Mouse (Mus musculus): ENCODE results near the gene Tmem211. TPM values are rescaled to one million over a fixed set of nuclear protein-coding genes. Genes with fewer than 3 reads are reported as not detected.

The Tmem211 gene
- polyA plus RNA-seq, 1 experiment from 2014 or later: not detected

- ATAC-seq (ENCODE audit: low FRiP score): no peak
- H3K4me1 ChIP-seq: peaks cover 23% of the 10 kb centered on the region
- no peak overlapping the region for H3K4me3 ChIP-seq (replicated peaks)
- H3K27ac ChIP-seq (replicated peaks): 0 out of 2 replicates have a peak overlapping the region, but pooled peaks have one; percentile 23
- no peaks in the 10 kb centered on the region for H3K9me3 ChIP-seq (replicated peaks)
- H3K4me2 ChIP-seq: no peak overlapping the region
- H3K9ac ChIP-seq (replicated peaks): no peak overlapping the region
- WGBS: 43% methylated on average over 8 of the region's 8 CpGs
- no peaks in the 10 kb centered on the region for H3K36me3 ChIP-seq
- H3K27me3 ChIP-seq (replicated peaks): no peaks in the 10 kb centered on the region
Measured at GRCm38 (mm10) chr5:113199126-113199771, 27.5 kb upstream of the Tmem211 start.

GRCm38 (mm10) chr5:113199772-113200134, 27.0 kb upstream of the Tmem211 start:
- no peak overlapping the region for H3K4me3 ChIP-seq (replicated peaks)
- H3K4me2 ChIP-seq: no peak overlapping the region
- 0 out of 2 replicates have a peak overlapping the region, but pooled peaks have one; percentile 23 for H3K27ac ChIP-seq (replicated peaks)
- H3K4me1 ChIP-seq: peaks cover 23% of the 10 kb centered on the region
- no peaks in the 10 kb centered on the region for H3K36me3 ChIP-seq
- no peaks in the 10 kb centered on the region for H3K9me3 ChIP-seq (replicated peaks)
- no peak overlapping the region for H3K9ac ChIP-seq (replicated peaks)
- no peak for ATAC-seq (ENCODE audit: low FRiP score)
- no peaks in the 10 kb centered on the region for H3K27me3 ChIP-seq (replicated peaks)
- 86% methylated on average over 10 of the region's 10 CpGs for WGBS

- Histone ChIP-seq H3K4me2 (no peak overlapping the region), H3K4me1 (peaks cover 22% of the 10 kb centered on the region), H3K4me3 (replicated peaks) (no peak overlapping the region), H3K9ac (replicated peaks) (no peak overlapping the region), H3K27me3 (replicated peaks) (no peaks in the 10 kb centered on the region), H3K36me3 (no peaks in the 10 kb centered on the region), H3K9me3 (replicated peaks) (no peaks in the 10 kb centered on the region), H3K27ac (replicated peaks) (no peak overlapping the region)
- 90% methylated on average over 9 of the region's 9 CpGs for WGBS
- ATAC-seq (ENCODE audit: low FRiP score): no peak
Measured at GRCm38 (mm10) chr5:113204193-113204592, 22.5 kb upstream of the Tmem211 start.

GRCm38 (mm10) chr5:113206670-113207352, 19.9 kb upstream of the Tmem211 start:
- Histone ChIP-seq H3K4me1 (peaks cover 30% of the 10 kb centered on the region), H3K27ac (replicated peaks) (0 out of 2 replicates have a peak overlapping the region, but pooled peaks have one; percentile 1), H3K9ac (replicated peaks) (no peak overlapping the region), H3K4me2 (no peak overlapping the region), H3K9me3 (replicated peaks) (no peaks in the 10 kb centered on the region), H3K27me3 (replicated peaks) (no peaks in the 10 kb centered on the region), H3K36me3 (no peaks in the 10 kb centered on the region), H3K4me3 (replicated peaks) (no peak overlapping the region)
- 68% methylated on average over 9 of the region's 9 CpGs for WGBS
- ATAC-seq (ENCODE audit: low FRiP score): no peak

- Histone ChIP-seq H3K4me3 (replicated peaks) (no peak overlapping the region), H3K27me3 (replicated peaks) (no peaks in the 10 kb centered on the region), H3K9me3 (replicated peaks) (no peaks in the 10 kb centered on the region), H3K36me3 (no peaks in the 10 kb centered on the region), H3K4me2 (no peak overlapping the region), H3K9ac (replicated peaks) (no peak overlapping the region), H3K4me1 (peaks cover 30% of the 10 kb centered on the region), H3K27ac (replicated peaks) (peak overlapping the region; percentile 74)
- 62% methylated on average over 4 of the region's 4 CpGs for WGBS
- ATAC-seq (ENCODE audit: low FRiP score): no peak
Measured at GRCm38 (mm10) chr5:113208048-113208447, 18.7 kb upstream of the Tmem211 start.

GRCm38 (mm10) chr5:113208622-113209400, 17.9 kb upstream of the Tmem211 start:
- Histone ChIP-seq H3K4me3 (replicated peaks) (no peak overlapping the region), H3K27ac (replicated peaks) (peak overlapping the region; percentile 74), H3K4me1 (peaks cover 30% of the 10 kb centered on the region), H3K9ac (replicated peaks) (no peak overlapping the region), H3K36me3 (no peaks in the 10 kb centered on the region), H3K9me3 (replicated peaks) (no peaks in the 10 kb centered on the region), H3K27me3 (replicated peaks) (no peaks in the 10 kb centered on the region), H3K4me2 (no peak overlapping the region)
- WGBS: 30% methylated on average over 11 of the region's 11 CpGs
- ATAC-seq (ENCODE audit: low FRiP score): peak; percentile 59

- Histone ChIP-seq H3K27ac (replicated peaks) (peak overlapping the region; percentile 74), H3K9ac (replicated peaks) (no peak overlapping the region), H3K36me3 (no peaks in the 10 kb centered on the region), H3K4me2 (no peak overlapping the region), H3K4me1 (peaks cover 30% of the 10 kb centered on the region), H3K27me3 (replicated peaks) (no peaks in the 10 kb centered on the region), H3K4me3 (replicated peaks) (no peak overlapping the region), H3K9me3 (replicated peaks) (no peaks in the 10 kb centered on the region)
- no peak for ATAC-seq (ENCODE audit: low FRiP score)
- WGBS: 44% methylated on average over 11 of the region's 11 CpGs
Measured at GRCm38 (mm10) chr5:113209401-113209750, 17.3 kb upstream of the Tmem211 start.

- Histone ChIP-seq H3K4me2 (no peak overlapping the region), H3K9ac (replicated peaks) (no peak overlapping the region), H3K4me3 (replicated peaks) (no peak overlapping the region), H3K27ac (replicated peaks) (peak overlapping the region; percentile 74), H3K36me3 (no peaks in the 10 kb centered on the region), H3K9me3 (replicated peaks) (no peaks in the 10 kb centered on the region), H3K4me1 (peaks cover 30% of the 10 kb centered on the region), H3K27me3 (replicated peaks) (no peaks in the 10 kb centered on the region)
- 83% methylated on average over 13 of the region's 13 CpGs for WGBS
- no peak for ATAC-seq (ENCODE audit: low FRiP score)
Measured at GRCm38 (mm10) chr5:113209898-113210297, 16.8 kb upstream of the Tmem211 start.

GRCm38 (mm10) chr5:113210314-113210713, 16.4 kb upstream of the Tmem211 start:
- WGBS: 87% methylated on average over 6 of the region's 6 CpGs
- Histone ChIP-seq H3K9ac (replicated peaks) (no peak overlapping the region), H3K4me1 (peaks cover 30% of the 10 kb centered on the region), H3K9me3 (replicated peaks) (no peaks in the 10 kb centered on the region), H3K36me3 (no peaks in the 10 kb centered on the region), H3K4me2 (no peak overlapping the region), H3K4me3 (replicated peaks) (no peak overlapping the region), H3K27me3 (replicated peaks) (no peaks in the 10 kb centered on the region), H3K27ac (replicated peaks) (peak overlapping the region; percentile 58)
- no peak for ATAC-seq (ENCODE audit: low FRiP score)

- ATAC-seq (ENCODE audit: low FRiP score): no peak
- no peak overlapping the region for H3K27ac ChIP-seq (replicated peaks)
- no peaks in the 10 kb centered on the region for H3K36me3 ChIP-seq
- H3K9ac ChIP-seq (replicated peaks): no peak overlapping the region
- H3K27me3 ChIP-seq (replicated peaks): no peaks in the 10 kb centered on the region
- H3K4me3 ChIP-seq (replicated peaks): no peak overlapping the region
- H3K9me3 ChIP-seq (replicated peaks): no peaks in the 10 kb centered on the region
- 81% methylated on average over 10 of the region's 10 CpGs for WGBS
- no peak overlapping the region for H3K4me2 ChIP-seq
- peaks cover 32% of the 10 kb centered on the region for H3K4me1 ChIP-seq
Measured at GRCm38 (mm10) chr5:113212156-113212835, 14.4 kb upstream of the Tmem211 start.

- 89% methylated on average over 8 of the region's 8 CpGs for WGBS
- H3K27me3 ChIP-seq (replicated peaks): no peaks in the 10 kb centered on the region
- no peak for ATAC-seq (ENCODE audit: low FRiP score)
- H3K4me3 ChIP-seq (replicated peaks): no peak overlapping the region
- H3K4me1 ChIP-seq: peaks cover 23% of the 10 kb centered on the region
- H3K9ac ChIP-seq (replicated peaks): no peak overlapping the region
- H3K36me3 ChIP-seq: no peaks in the 10 kb centered on the region
- no peak overlapping the region for H3K27ac ChIP-seq (replicated peaks)
- no peaks in the 10 kb centered on the region for H3K9me3 ChIP-seq (replicated peaks)
- H3K4me2 ChIP-seq: no peak overlapping the region
Measured at GRCm38 (mm10) chr5:113214041-113214440, 12.7 kb upstream of the Tmem211 start.
